Mouse (Mus musculus) cerebellum, postnatal 4 days (tissue): ENCODE results near the gene Hcn4.

ENCODE experiments used
- DNase-seq, 2 experiments: peaks; one replicate each; pipeline ENCODE4 v3.0.0; 2022; ENCODE audit warnings: low spot score in 2 of 2, mixed read lengths in 1 of 2

Hcn4 gene

GRCm38 (mm10) chr9:58847676-58848075, 24.5 kb downstream of the Hcn4 start:
- DNase-seq = no peak

GRCm38 (mm10) chr9:58849576-58850315, 26.5 kb downstream of the Hcn4 start:
- no peak for DNase-seq

- DNase-seq = no peak
Observed at GRCm38 (mm10) chr9:58854931-58855330, 31.7 kb downstream of the Hcn4 start.

GRCm38 (mm10) chr9:58859080-58859635, 35.9 kb downstream of the Hcn4 start:
- DNase-seq = no peak

- DNase-seq = no peak
Observed at GRCm38 (mm10) chr9:58863826-58864225, 40.6 kb downstream of the Hcn4 start.

- DNase-seq = no peak
Observed at GRCm38 (mm10) chr9:58871141-58871540, 47.9 kb downstream of the Hcn4 start.

GRCm38 (mm10) chr9:58873541-58874324, 50.5 kb downstream of the Hcn4 start:
- peak; percentile 49 to 66 for DNase-seq

GRCm38 (mm10) chr9:58874354-58874753, 51.1 kb downstream of the Hcn4 start:
- no peak for DNase-seq

- DNase-seq = no peak
Observed at GRCm38 (mm10) chr9:58875439-58875838, 52.2 kb downstream of the Hcn4 start.

GRCm38 (mm10) chr9:58876946-58877625, 53.9 kb downstream of the Hcn4 start:
- no peak for DNase-seq

GRCm38 (mm10) chr9:58879836-58880235, 56.6 kb downstream of the Hcn4 start:
- no peak for DNase-seq

- no peak for DNase-seq
Observed at GRCm38 (mm10) chr9:58882686-58883085, 59.5 kb downstream of the Hcn4 start.

- no peak for DNase-seq
Observed at GRCm38 (mm10) chr9:58889782-58890448, 66.7 kb downstream of the Hcn4 start.

- DNase-seq = no peak
Observed at GRCm38 (mm10) chr9:58890893-58891292, 67.7 kb downstream of the Hcn4 start.

GRCm38 (mm10) chr9:58891840-58892640, 68.8 kb downstream of the Hcn4 start:
- no peak for DNase-seq

- no peak for DNase-seq
Observed at GRCm38 (mm10) chr9:58899602-58900001, 76.4 kb downstream of the Hcn4 start.

- peak; percentile 30 to 52 for DNase-seq
Observed at GRCm38 (mm10) chr9:58902869-58903585, 79.8 kb downstream of the Hcn4 start.
